Mouse (Mus musculus): ENCODE measurements around the gene Ddx39.

The Ddx39 gene

DNA sequence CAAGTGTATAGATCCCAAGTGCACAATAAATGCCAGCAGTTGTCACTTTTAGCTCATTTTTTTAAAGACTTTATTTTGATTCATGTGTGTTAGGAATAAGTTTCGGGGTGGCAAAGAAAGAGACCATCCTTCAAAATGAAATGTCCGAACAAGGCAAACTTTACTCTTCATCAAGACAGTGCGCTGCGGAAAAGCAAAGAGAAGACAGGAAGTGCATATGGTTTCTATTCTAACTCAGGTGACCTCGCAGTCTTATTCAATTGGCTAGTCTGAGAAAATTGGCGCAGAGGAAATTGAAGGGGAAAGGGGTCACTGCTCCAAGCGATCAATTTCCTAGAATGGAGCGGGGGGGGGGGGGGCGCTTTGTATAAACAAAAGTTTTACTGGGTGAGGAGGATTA is 15.4 kb upstream of the Ddx39 start:
- peak; percentile 52 to 57 for DNase-seq

DNA sequence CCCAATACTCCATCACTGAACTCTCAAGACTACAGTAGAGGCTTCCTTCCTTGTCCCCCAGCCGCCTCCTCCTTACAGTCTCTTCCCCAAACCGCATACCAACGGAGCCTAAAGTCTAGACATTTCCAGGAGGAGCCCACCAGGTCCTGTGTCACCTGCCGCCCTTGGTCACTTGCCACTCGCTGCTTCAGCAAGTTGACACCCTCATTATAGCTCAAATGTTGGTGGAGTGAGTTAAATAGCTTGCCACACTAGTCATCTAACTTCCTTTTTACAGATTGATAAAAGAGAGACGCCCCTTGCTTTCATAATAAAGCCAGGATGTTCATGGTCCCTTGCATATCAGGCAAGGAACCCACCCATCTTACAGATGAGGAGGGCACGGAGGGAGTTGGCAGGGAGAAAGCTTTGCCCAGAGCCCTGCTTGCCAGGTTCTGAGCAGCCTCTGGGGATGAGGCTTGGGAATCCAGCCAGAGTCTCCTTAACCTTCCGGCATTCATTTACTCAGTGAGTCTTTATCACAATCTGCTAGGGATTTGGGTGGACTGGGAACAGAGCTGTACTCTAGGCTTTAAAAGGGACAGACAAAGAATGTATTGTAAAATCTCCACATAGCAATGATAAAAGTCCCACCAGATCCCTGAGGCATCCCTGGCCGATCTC is 14.4 kb upstream of the Ddx39 start:
- no peak for DNase-seq

DNA sequence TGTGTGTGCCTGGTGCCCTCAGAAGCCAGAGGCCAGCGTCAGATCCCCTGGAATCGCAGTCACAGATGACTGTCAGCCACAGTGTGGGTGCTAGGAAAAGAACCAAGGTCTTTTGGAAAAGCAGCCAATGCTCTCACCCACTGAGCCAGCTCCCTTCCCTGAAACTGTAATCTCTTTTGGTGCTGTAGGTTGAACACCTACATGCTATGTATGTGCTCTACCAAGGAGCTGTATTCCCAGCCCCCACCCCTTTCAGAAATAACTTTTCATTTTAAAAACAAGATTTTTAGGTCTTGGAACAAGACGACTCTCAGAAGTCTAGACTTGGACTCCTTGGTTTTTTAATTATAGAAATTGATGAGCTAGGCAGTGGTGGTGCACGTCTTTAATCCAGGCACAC is 11.6 kb upstream of the Ddx39 start:
- no peak for DNase-seq

DNA sequence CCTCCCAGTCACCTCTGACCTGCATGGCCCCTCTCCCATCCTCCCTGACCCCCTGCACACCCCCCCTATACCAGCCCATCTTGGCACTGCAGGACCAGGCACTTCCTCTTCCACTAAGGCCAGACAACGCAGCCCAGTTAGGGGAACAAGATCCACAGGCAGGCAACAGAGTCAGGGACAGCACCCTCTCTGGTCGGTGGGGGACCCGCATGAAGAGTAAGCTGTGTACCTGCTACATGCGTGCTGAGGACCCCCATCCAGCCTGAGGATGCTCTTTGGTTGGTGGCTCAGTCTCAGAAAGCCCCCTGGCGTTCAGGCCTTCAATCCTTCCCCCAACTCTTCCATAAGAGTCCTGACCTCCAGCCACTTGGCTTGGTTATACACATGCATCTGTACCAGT is 8.6 kb upstream of the Ddx39 start:
- DNase-seq: no peak

DNA sequence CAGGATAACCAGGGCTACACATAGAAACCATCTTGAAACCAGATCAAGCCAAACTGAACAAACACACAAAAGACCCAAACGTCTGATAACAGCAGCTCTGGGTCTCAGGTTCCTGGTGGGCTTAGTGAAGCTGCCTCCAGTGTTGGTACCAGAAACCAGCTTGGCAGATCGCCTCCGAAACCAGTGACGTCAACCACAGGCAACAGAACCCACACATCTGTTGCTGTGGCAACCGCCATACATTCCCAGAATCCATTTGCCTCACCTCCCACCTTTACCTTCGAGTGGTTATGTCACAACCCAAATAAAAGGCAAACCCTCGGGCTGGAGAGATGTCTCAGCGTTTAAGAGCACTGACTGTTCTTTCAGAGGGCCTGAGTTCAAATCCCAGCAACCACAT is 7.4 kb upstream of the Ddx39 start:
- no peak for DNase-seq

DNA sequence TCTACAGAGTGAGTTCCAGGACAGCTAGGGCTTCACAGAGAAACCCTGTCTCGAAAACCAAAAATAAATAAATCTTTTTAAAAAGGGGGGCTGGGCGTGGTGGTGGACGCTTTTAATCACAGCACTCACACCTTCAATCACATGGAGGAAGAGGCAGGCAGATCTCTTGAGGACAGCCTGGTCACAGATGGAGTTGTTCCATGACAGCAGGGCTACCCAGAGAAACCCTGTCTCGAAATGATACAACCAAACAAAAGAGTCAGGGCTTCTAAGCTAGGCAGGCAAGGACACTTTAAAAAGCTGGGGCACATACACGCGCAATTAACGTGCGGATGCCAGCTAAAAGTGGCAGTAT is 324 bp upstream of the Ddx39 start:
- no peak for DNase-seq

DNA sequence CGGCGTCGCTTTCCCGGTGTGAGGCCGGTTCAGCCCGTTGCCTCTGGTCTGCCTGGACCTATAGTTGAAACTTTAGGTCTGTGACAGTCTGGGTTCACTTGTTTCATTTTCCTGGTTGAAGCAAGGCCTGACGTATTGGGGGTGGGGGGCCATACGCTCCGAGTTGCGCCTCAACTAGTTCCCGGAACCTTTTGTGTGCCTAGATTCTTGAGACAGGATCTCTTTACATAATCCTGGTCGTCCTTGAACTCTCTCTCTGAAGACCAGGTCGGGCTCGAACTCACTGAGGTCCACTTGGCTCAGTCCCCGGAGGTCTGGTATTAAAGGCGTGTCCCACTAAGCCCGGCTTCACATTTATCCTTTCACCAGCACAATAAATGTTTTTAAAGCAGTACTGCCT is 794 bp downstream of the Ddx39 start:
- DNase-seq: no peak

DNA sequence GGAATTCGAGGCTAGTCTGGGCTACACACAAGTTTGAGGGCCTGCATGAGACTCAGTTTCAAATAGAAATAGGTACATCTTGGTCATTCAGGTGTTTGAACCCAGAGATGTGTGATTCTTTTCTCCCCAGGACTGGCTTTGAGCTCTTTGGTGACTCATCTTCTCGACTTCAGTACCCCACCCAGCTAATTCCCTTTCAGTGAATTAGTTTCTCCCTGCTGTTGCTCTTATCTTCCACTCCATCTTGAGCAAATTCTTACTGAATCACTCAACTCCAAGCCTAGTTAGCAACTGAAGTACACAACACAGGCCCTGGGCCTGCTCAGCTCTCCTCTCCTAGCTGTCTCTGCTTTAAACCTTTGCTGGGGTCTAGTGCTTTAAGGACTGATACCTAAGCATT is 1.6 kb downstream of the Ddx39 start:
- DNase-seq: no peak

DNA sequence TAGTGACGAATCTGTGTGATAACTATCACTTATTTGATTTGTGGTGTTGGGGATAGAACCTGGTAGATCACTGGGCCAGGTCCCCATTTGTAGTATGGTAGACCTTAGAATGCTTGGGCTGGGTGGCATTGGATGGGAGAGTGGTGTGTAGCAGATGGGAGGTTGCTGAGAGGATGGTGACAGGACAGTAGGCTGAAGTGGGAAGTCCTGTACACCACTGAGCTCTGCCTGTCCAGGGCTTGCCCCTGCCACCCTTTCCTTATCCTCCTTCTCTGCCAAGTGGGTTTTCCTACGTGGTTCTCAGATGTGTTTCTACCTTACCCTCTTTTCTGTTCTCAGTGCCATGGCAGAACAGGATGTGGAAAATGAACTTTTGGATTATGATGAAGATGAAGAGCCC is 4.1 kb downstream of the Ddx39 start:
- DNase-seq: peak; percentile 17 to 18

DNA sequence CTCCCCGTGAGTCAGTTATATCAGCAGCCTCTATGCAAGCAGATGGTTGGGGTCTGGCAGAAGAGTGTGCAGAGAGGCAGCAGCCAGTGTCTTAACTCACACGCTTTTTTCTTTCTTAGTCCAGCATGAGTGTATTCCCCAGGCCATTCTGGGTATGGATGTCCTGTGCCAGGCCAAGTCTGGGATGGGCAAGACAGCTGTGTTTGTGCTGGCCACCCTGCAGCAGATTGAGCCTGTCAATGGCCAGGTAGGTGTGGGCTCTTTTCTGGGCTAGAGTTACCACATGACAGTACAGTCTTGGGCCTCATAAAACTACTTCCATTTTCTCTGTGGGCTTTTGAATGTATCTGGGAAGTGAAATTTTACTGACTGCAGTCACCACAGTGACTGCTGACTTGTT is 4.7 kb downstream of the Ddx39 start:
- peak; percentile 15 to 22 for DNase-seq

DNA sequence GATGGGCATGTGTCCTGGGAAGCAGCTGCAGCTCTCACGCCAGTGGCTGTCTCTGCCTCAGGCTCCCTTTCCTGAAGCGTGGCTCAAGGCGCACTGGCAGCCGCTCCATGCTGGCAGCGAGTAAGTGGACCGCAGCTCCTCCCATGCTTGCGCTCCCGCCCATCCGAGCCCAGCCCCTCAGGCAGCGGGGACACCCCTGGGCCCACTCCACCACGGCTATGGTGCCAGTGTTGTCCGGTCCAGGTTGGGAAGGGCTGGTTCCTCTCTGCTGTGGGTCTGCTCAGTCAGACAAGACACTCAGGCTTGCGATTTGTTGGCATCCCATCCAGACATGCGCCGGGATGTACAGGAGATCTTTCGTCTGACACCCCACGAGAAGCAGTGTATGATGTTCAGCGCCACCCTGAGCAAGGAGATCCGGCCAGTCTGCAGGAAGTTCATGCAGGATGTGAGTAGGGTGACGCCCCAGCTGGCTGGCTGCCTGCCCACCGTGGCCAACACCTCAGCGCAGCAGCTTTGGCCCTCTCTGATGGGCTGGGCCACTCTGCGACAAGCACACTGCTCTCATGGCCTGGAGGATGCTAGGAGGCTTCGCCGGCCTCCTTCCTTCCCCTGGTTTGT is 6.5 kb downstream of the Ddx39 start:
- DNase-seq: peak; percentile 58 to 59

DNA sequence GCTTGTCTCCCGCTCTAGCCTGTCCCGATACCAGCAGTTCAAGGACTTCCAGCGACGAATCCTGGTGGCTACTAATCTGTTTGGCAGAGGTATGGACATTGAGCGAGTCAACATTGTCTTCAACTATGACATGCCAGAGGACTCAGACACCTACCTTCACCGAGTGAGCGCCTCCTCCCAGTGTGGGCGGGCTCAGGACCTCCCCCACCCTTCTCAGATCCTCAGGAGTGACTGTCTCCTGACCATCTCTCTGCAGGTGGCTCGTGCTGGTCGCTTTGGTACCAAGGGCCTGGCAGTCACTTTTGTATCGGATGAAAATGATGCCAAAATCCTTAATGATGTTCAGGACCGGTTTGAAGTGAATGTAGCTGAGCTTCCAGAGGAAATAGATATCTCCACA is 7.7 kb downstream of the Ddx39 start:
- DNase-seq: peak; percentile 36 to 42

DNA sequence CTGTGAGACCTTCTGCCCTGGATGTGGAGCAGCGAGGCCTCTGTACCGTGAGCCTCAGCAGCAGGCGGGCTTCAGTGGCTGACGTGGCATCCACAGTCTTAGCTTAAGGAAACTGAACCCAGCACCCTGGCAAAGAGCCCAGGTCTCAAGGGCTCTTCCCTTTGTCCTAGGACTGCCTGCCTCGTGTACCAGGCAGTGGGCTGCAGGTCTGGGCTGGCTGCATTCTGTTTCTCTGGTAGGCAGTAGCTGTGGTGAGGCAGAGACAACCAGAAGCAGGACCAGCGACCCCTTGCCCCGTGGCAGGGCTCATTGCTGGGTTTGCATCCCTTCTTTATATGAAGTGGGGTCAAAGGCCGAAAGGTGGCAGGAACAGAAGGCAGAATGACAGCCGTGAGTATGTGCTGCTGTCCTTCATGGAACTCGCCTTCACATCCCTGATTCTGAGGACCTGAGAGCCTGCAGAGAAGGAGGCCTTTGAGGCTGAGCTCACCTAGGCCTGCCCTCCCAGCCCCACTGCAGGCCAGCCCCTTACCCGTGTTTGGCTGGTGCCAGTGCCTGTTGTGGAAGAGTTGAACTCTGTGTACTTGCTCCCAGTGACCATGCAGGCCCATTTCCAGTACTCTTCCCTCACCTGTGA is 8.6 kb downstream of the Ddx39 start:
- DNase-seq: peak; percentile 25 to 30

DNA sequence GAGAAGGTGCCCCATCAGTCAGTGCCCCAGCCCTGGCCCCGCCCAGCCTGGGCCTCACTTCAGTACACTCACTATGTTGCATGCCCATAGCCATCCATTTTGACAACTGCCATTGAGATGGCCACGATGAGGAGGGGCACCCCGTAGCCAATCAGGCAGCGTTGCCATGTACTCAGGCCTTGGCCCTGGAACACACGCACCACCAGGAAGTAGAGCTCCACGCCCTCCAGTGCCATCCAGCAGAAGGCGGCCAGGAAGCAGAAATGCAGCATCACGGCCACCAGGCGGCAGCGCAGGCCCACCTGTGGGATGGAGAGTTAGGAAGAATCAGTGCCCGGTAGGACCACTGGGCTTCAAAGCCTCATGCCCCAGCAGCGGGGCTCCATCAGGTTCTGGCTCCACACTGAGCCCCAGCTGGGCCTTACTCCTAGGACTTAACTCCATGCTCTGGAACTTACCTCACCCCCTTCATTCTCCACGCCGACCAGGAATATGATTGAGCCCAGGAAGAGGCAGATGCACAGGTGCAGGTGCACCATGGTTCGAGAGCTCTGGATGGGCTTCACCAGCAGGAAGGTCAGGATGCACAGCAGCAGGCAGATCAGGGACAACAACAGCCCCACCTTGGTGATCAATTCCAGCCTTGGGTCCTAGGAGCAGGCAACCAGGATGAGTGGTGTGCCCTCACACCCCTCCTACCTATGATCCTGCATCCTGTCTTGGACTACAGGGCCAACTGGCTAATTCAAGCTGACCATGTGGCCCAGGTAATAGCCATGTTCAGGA is 9.9 kb downstream of the Ddx39 start:
- DNase-seq: peak; percentile 89 to 90

DNA sequence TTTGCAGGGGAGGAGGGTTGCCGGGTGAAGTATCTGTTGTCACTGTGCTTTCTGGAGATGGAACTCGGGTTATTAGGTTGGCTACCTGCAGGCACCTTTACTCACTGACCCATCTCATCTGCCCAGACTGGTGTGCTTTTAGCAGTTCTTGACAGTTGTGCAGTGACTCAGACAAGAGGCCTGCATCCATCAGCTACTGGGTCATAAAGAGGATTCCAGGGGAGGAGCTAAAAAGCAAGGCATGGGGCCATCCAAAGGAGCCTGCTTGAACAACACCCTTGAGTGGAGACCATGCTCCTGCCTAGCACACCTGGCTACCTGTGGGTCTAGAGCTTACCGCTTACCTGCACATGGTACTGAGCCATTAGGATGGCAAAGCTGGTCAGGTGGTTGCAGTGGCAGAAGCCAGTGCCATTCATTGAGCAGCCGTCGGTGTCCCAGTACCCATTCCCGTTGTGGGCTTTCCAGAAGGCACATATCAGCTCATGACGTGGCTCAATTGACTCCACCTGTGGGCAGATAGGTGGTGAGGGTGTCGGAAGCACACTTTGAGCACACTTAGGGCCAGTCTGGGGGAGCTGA is 10.6 kb downstream of the Ddx39 start:
- DNase-seq: peak; percentile 40 to 41

DNA sequence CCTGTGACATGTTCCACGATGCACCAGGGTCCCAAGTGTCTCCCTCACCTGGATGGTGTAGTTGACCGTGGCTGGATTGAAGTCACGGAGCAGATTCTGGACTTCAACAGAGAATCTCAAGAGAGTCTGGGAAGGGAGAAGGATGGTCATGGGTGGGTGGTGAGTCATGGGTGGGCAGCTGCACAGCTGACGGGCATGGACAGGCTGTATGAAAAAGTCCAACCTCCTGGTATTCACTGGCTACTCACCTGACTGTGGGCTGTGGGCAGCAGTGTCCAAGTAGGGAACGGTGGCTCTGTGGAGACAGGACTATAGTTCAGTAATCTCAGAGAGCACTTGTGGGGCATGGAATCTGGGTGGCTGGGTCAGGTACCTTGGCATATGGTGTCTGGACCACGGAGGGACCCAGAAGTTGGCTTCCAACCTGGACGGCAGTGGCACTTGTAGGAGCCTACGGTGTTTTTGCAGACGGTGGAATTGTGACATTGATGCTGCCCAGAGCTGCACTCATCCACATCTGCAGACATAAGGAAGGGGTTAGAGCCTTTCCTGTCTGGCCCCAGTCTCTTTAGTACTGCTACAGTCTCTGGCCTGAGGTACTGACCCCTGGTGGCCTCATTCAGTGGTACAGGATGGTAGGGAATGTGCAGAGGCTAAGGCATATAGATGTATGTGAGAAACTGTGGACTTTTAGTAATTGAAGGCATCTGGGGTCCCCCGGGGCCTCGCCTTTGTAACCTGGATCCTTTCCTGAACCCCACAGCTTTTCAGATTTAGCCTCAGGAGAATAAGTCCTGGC is 14.2 kb downstream of the Ddx39 start:
- peak; percentile 77 to 80 for DNase-seq

DNA sequence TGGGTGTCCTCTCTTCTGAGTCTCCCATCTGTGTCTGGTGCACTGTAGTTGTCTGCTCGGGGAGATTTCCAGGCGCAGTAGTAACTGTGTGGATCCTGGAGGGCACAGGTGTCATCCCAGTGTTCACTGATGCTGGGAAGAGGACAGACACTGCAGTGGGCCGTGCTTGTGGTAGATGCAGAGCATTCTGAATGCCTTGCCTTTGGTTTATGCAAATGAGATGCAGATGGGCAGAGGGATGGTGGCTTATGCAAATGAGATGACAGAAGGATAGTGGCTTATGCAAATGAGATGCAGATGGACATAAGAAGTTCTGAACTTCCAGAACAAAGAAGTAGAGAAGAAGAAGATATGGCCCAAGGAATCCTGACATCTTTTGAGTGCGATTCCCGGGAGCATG is 16.9 kb downstream of the Ddx39 start:
- DNase-seq: peak; percentile 63 to 68

DNA sequence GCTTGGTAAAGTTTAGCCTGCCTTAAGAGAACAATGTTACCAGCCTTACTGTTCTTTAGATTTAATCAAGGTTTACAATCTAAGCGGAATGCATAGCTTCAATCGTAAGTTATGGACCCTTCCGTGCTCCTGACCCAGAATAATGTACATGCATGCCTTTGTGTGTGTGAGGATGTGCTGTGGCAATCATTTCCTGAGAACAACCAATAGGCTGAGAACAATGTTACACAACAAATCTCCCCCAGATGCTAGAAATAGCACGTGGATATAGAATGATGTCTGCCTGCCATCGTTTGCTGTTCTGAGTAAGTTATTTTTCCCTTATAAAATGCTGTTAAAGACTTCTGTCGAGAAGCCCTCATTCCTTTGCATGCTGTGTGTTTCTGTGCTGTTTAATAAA is 17.9 kb downstream of the Ddx39 start:
- peak in 1 of 2 experiments; percentile 4 for DNase-seq

DNA sequence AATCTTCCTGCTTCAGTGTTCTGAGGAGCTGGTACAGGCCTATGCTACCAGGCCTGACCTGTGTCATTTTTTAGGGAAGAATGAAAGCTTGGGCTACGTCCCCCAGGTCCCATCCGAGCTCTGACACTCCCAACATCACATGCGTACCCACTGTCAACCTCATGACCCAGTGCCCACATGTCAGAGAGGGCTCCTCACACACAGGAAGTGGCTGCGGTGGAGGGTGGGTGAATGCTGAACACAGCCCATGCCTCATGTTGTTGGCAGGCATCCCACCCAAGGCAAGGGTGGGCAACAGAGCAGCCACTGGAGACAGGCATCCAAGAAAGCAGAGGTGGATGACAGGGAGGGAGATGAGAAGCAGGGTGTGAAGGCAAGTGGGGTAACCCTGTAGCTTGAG is 21.7 kb downstream of the Ddx39 start:
- peak; percentile 78 to 83 for DNase-seq

DNA sequence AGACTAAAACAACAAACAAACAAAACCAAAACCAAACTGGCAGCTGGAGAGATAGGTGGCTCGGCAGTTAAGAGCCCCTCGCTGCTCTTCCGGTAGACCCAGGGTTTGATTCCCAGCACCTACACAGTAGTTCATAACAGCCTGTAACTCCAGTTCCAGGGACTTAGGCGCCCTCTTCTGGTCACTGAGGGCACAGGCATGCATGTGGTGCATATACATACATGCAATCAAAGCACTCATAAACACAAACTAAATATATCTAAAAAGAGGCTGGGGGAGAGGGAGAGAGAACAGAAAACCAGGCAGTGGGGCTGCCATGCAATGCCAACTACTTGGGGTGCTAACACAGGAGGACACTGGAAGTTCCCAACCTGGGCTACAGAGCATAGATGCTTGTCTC is 22.4 kb downstream of the Ddx39 start:
- peak; percentile 67 to 68 for DNase-seq

DNA sequence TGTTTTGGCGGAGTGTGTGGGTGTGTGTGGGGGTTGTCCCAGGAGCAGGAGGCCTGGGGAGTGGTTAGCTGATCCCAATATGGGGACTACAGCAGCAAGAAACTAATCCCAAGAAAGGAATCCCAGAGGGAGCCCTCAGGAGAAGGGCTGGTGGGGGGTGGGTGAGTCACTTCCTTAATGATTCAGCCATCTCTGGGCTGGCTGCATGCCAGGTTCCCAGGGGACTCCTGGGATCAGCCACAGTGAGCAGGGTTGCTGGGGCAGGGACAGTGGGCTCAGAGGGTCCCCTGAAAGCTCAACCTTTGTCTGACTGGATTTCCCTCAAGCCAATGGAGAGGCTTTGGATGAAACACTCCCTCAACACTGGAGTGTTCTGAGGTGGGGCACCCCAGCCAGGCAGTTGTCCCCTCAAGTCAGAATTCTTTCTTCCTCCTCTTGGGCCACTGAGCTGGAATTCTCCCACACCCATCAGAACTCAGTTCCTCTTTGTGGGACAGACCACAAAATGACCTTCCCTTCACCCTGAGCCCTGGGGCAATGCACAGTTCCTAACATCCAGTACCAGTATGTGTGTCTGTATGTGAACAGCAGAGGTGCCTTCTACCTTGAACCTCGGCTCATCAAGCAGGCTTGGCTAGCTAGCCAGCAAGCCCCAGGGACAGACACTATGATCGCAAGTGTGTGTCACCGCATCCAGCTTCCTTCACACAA is 23.0 kb downstream of the Ddx39 start:
- peak; percentile 77 to 80 for DNase-seq
